Mouse (Mus musculus) urinary bladder, postnatal 4 days (tissue): Measurements from ENCODE around the gene Olfr195.
"Not testable (repeated sequence)": the region's sequence is repeated elsewhere in the genome, so short reads cannot be mapped to it uniquely, and the experiment has no call there.

ENCODE experiments used
- DNase-seq, 2 experiments: peaks; one replicate each; pipeline ENCODE4 v3.0.0; 2021 to 2022; ENCODE audit warnings: low spot score in 2 of 2

Gene Olfr195

GRCm38 (mm10) chr16:59146746-59147145, at the start of gene Olfr195:
Gene Olfr195, plus strand, starts transcription at chr16:59147046.
- DNase-seq, result no peak

- no peak for DNase-seq
Observed at GRCm38 (mm10) chr16:59105312-59105711, 41.5 kb upstream of the Olfr195 start.

DNA sequence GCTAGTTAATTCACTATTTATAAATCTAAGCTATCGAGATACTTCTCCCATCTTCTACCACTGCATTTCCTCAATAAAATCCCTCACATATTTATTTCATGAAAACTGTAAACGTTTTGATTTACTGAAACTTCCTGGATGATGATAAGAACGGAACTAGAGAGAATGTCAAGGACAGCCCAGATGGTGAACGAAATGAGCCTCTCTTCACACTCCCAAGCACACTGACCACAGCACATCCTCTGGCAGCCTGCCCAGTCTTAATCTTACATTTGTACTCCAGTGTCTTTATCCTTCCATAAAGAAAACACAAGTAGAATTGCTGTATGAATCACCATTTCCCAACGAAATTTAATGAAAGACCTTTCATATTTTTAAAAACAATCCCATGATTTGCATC, 38.3 kb upstream of the Olfr195 start:
- not testable (repeated sequence) for DNase-seq

DNA sequence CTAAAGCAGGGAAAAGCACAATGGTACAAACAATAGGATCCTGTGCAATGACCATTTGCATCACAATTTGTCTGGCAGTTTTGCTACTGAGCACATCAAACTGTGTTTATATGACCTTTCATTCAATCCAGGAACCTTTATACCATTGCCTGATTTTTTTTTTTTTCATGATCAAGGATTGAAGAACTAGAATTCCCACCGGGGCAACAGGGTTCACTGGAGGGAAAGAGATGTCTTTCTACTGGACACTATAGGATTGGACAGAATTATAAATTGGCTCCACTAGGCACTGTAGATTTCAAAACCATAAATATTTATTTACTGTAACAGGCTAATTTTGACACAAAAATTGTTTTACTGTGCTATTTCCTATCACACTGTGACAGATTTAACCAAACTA, 35.1 kb upstream of the Olfr195 start, which contains the start of gene Olfr193:
TSS of gene Olfr193 (minus strand) at position 101 of the 400 bp plus-strand sequence.
- DNase-seq, result no peak

GRCm38 (mm10) chr16:59120969-59121368, 25.9 kb upstream of the Olfr195 start, which contains the start of gene Olfr194:
Gene Olfr194, minus strand, starts transcription at chr16:59121069.
- DNase-seq, result no peak

- DNase-seq, result no peak
Observed at GRCm38 (mm10) chr16:59130740-59131139, 16.1 kb upstream of the Olfr195 start.

DNA sequence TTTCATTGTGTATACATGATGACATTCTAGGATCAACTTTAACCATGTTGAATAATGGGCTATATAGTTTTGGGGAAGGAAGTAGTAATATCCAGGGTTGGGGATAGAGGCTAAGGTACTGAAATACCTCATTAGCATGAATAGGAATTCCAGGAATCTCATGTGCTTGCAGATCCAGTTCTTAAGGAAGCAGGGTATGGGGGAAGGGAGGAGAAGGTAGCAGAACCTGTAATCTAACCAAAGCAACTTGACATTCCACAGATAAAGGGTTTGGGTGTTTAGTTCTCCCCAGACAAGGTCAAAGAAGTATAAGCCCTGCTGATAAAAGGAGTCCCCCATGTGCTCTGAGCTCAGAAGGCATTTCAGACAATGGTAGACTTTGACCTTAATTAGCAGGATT, 5.7 kb upstream of the Olfr195 start:
- no peak for DNase-seq

DNA sequence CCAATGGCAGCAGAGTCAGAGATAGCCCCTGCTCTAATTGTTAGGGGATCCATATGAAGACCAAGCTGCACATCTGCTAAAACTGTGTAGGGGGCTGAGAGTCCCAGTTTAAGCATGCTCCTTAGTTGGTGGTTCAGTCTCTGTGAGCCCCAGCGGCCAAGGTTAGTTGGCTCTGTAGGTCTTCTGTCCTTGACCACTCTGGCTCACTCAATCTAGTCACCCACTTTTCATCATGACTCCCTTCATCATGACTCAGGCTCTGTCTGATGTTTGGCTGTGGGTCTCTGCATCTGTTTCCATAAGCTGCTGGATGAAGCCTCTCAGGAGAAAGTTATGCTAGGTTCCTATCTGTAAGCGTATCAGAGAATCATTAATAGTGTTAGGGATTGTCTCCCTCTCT, 5.2 kb downstream of the Olfr195 start:
- no peak for DNase-seq

GRCm38 (mm10) chr16:59170354-59170753, 23.5 kb downstream of the Olfr195 start, which contains the start of gene Olfr196:
Gene Olfr196, minus strand, starts transcription at chr16:59170454.
- no peak for DNase-seq
